Mouse (Mus musculus) midbrain, embryonic 12.5 days (tissue): ENCODE data around the gene Fam222b. TPM values are rescaled to one million over a fixed set of nuclear protein-coding genes. Genes with fewer than 3 reads are reported as not detected.

Experiments
- ATAC-seq: fragments of 200-750 bp; cut with Nextera tagmentation; 2 replicates; pipeline ENCODE4 v1.8.0; 2017; ENCODE audit warnings: low read depth, moderate TSS enrichment, moderate library complexity; ENCODE audit not compliant: low FRiP score
- H3K27ac ChIP-seq: fragments of 300-500 bp; sonication (generic); replicated peaks from 2 replicates; pipeline ENCODE4 v1.5.1; 2016; ENCODE audit warnings: mild to moderate bottlenecking
- H3K27me3 ChIP-seq: fragments of 300-500 bp; sonication (generic); 2 replicates; pipeline ENCODE4 v1.6.1; 2016; ENCODE audit warnings: mild to moderate bottlenecking
- H3K36me3 ChIP-seq: fragments of 300-500 bp; sonication (generic); 2 replicates; pipeline ENCODE4 v1.6.1; 2016
- H3K4me1 ChIP-seq: fragments of 300-500 bp; sonication (generic); 2 replicates; pipeline ENCODE4 v1.6.1; 2016
- H3K4me2 ChIP-seq: fragments of 300-500 bp; sonication (generic); replicated peaks from 2 replicates; pipeline ENCODE4 v1.6.1; 2016; ENCODE audit warnings: mild to moderate bottlenecking, moderate library complexity
- H3K4me3 ChIP-seq: fragments of 300-500 bp; sonication (generic); 2 replicates; pipeline ENCODE4 v1.5.1; 2016; ENCODE audit warnings: mild to moderate bottlenecking
- H3K9ac ChIP-seq: fragments of 300-500 bp; sonication (generic); replicated peaks from 2 replicates; pipeline ENCODE4 v1.6.1; 2016; ENCODE audit warnings: mild to moderate bottlenecking, moderate library complexity
- H3K9me3 ChIP-seq: fragments of 300-500 bp; sonication (generic); 2 replicates; pipeline ENCODE4 v1.6.1; 2016; ENCODE audit warnings: mild to moderate bottlenecking
- WGBS: fragments of 180-500 bp; shearing (Covaris S2); methylation state at CpG from one replicate; pipeline ENCODE4 v1.1.7; 2016; 5-methylcytosine and 5-hydroxymethylcytosine counted together
- polyA plus RNA-seq: library from polyadenylated mRNA; unstranded; fragments of >200 nt; fragmentation: Nextera tagmentation; extraction: Ambion mirVana; gene quantifications from 2 replicates; pipeline ENCODE4 v1.2.1, GENCODE M21; 2016

The Fam222b gene
- polyA plus RNA-seq, 1 experiment from 2014 or later = 27.4 TPM

DNA sequence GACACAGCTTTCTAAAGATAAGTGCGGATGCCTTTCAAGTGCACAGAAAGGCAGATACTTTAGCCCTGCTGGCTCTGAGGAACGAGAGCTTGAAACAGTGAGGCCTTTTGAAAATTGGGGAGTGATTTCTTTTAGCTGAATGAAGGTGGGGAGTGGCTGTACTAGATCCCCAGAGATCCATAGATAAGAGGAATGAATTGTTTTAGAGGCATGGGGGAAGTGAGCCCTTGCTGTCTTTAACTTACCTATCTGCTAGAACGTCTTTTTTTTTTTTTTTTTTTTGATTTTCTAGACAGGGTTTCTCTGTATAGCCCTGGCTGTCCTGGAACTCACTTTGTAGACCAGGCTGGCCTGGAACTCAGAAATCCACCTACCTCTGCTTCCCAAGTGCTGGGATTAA lies 2.6 kb downstream of the Fam222b start:
- Histone ChIP-seq H3K27me3 (0 out of 2 replicates have a peak, but pooled peaks cover 3% of the 10 kb centered on the region), H3K4me1 (peaks cover 24% of the 10 kb centered on the region), H3K4me2 (peak overlapping the region; percentile 86), H3K9ac (peak overlapping the region; percentile 87; the same call in 1 of the 2 replicates), H3K36me3 (no peaks in the 10 kb centered on the region), H3K27ac (no peak overlapping the region), H3K4me3 (no peak overlapping the region), H3K9me3 (no peaks in the 10 kb centered on the region)
- WGBS = 63% methylated on average over 3 of the region's 3 CpGs
- no peak for ATAC-seq

DNA sequence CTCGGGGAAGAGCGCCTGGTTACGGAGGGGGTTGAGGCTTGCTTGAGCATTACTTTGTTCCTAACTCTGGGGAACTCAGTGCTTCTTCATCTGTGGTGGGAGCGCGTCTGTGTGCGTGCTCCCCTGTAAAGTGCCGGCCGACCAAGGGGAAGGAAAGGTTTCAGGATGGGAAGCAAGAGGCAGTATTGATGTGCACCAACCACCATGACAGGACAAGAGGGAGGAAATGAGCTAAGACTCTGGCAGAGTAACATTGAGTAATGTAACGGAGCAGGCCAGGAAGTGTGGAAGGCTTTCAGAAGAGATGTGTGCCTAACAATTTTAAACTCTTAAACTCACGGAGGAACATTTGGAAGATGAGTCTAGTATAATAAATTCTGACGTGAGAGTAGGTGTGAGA lies 6.3 kb downstream of the Fam222b start:
- Histone ChIP-seq H3K4me3 (no peak overlapping the region), H3K9me3 (no peaks in the 10 kb centered on the region), H3K36me3 (peaks cover 3% of the 10 kb centered on the region; the same call in 1 of the 2 replicates), H3K9ac (no peak overlapping the region), H3K27me3 (no peaks in the 10 kb centered on the region), H3K4me1 (peaks cover 17% of the 10 kb centered on the region), H3K27ac (no peak overlapping the region), H3K4me2 (no peak overlapping the region)
- 91% methylated on average over 11 of the region's 11 CpGs for WGBS
- ATAC-seq = no peak

DNA sequence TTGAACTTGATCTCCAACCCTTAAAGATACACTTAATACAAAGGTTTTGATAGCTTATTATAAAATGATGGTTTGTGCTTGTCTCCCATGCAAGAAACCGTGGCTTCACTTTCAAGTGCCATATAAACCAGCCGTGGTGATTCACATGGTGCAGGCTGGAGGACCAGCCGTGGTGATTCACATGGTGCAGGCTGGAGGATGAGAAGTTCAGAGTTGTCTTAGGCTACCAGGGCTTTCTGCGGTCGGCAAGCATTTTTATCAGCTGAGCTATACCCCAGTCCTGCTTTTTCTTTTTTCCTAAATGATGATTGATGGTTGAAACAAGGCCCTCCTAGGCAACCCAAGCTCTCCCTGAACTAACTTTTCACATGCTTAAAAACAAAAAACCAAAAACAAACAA lies 7.7 kb downstream of the Fam222b start:
- no peak overlapping the region for H3K9ac ChIP-seq
- WGBS = 90% methylated on average over 5 of the region's 5 CpGs
- H3K9me3 ChIP-seq = no peaks in the 10 kb centered on the region
- H3K27ac ChIP-seq = no peak overlapping the region
- H3K27me3 ChIP-seq = no peaks in the 10 kb centered on the region
- no peak overlapping the region for H3K4me2 ChIP-seq
- no peak for ATAC-seq
- H3K4me1 ChIP-seq = peaks cover 4% of the 10 kb centered on the region
- H3K4me3 ChIP-seq = no peak overlapping the region
- peaks cover 13% of the 10 kb centered on the region for H3K36me3 ChIP-seq

DNA sequence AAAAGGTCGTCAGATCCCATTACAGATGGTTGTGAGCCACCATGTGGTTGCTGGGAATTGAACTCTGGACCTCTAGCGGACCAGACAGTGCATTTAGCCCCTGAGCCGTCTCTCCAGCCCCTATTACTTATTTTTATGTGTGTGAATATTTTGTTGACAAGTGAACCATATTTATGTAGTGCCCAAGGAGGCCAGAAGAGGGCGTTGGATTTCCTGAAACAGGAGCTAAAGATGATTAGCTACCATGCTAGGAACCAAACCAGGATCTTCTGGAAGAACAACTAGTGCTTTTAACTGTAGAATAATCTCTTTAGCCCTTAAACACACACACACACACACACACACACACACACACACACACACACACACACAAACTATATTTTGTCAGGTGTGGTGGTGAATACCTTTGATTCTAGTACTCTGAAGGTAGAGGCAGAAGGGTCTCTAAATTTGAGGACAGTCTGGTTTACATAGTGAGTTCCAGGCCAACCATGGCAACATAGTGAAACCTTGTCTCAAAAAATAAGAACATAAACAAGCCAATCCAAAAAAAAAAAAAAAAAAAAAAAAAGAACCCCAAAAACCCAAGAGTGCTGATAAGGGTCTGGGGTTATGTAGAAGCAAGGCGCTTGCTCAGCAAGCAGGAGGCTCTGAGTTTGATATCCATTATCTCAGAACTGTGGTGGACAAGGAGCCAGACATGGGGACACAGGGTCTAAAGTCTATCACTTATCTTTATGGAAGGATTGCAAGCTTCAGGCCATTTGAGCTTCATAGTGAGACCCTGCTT lies 8.7 kb downstream of the Fam222b start:
- H3K4me1 ChIP-seq = no peaks in the 10 kb centered on the region
- H3K9me3 ChIP-seq = no peaks in the 10 kb centered on the region
- no peak for ATAC-seq
- H3K36me3 ChIP-seq = peaks cover 13% of the 10 kb centered on the region
- H3K4me3 ChIP-seq = no peak overlapping the region
- no peaks in the 10 kb centered on the region for H3K27me3 ChIP-seq
- no peak overlapping the region for H3K4me2 ChIP-seq
- 74% methylated on average over 5 of the region's 5 CpGs for WGBS
- no peak overlapping the region for H3K9ac ChIP-seq
- no peak overlapping the region for H3K27ac ChIP-seq

DNA sequence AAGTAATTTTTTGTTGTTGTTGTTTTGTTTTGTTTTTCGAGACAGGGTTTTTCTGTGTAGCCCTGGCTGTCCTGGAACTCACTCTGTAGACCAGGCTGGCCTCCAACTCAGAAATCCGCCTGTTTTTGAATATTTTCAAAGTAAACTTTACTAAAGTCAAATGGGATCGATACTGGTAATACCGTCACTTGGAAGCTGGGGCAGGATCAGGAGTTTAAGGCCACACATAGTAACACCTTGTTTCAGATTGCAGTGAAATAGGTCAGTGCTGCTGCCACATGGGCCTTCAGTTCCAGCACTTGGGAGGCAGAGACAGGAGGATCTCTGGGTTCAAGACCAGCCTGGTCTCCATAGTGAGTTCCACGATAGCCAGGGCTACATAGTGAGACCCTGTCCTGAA lies 10.0 kb downstream of the Fam222b start:
- peaks cover 13% of the 10 kb centered on the region for H3K36me3 ChIP-seq
- ATAC-seq = no peak
- H3K9me3 ChIP-seq = no peaks in the 10 kb centered on the region
- no peak overlapping the region for H3K9ac ChIP-seq
- WGBS = 96% methylated on average over 5 of the region's 5 CpGs
- H3K27ac ChIP-seq = no peak overlapping the region
- H3K4me1 ChIP-seq = no peaks in the 10 kb centered on the region
- no peaks in the 10 kb centered on the region for H3K27me3 ChIP-seq
- H3K4me3 ChIP-seq = no peak overlapping the region
- H3K4me2 ChIP-seq = no peak overlapping the region

DNA sequence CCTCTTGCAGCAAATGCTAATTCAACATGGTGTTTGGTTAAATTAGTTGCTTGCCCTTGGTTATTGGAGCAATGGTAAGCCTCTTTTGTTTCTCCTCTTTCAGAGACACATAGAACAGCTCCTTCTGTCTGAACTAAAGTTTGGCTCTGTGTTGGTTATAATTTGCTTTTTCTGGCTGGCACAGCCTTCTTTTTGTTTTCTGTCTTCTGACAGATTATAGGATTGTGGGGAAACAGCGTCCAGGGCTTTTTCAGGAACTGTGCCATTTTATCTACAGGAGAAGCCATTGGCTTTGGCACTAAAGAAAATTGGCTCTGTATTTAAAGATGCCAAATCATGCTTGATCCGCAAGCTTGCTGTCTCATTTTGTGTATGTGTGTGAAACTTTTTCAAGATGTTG lies 19.2 kb downstream of the Fam222b start:
- Histone ChIP-seq H3K9ac (no peak overlapping the region), H3K4me1 (peaks cover 30% of the 10 kb centered on the region), H3K4me3 (no peak overlapping the region), H3K27ac (no peak overlapping the region; the same call in 1 of the 2 replicates), H3K9me3 (no peaks in the 10 kb centered on the region), H3K27me3 (no peaks in the 10 kb centered on the region), H3K4me2 (no peak overlapping the region), H3K36me3 (no peaks in the 10 kb centered on the region)
- WGBS = 82% methylated on average over 2 of the region's 2 CpGs
- no peak for ATAC-seq

DNA sequence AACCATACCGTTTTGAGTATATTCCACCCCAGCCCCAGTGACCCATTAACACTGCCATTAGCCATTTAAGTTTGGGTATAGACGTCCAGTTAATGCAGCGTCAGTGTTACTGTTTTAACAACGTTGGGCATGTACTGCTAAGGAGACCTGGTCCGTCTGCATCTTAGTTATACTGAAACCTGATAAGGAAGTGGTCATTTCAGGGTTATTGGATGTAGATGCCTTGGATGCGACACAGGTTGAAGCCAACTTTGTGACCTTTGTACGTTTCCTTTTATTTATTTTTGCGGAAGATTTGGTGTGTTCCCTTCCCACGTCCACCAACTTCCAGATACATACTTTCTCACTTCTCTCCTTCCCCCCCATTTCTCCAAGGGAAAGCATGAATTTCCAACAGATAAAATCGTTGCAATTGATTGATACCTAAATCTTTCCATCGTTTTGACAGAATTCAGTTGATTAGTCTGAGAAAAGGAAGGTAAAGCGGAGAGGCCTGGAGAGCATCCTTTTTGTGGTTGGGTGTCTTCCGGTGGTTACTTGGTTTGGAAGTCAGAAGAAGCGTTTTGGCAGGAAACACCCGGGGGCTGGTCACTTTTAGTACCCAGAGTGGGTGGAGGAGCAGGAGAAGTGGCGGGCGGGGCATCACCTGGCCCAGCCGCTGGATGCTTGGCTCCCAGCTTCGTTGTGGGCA lies 20.4 kb downstream of the Fam222b start:
- ATAC-seq = no peak
- peak overlapping the region; percentile 86 for H3K27ac ChIP-seq
- WGBS = 12% methylated on average over 19 of the region's 19 CpGs
- H3K4me3 ChIP-seq = peak overlapping the region; percentile 65
- peaks cover 30% of the 10 kb centered on the region for H3K4me1 ChIP-seq
- H3K9me3 ChIP-seq = no peaks in the 10 kb centered on the region
- peak overlapping the region; percentile 81 for H3K9ac ChIP-seq
- no peaks in the 10 kb centered on the region for H3K36me3 ChIP-seq
- H3K4me2 ChIP-seq = peak overlapping the region; percentile 62
- H3K27me3 ChIP-seq = no peaks in the 10 kb centered on the region

GRCm38 (mm10) chr11:78115367-78116145 lies 21.1 kb downstream of the Fam222b start:
- Histone ChIP-seq H3K36me3 (no peaks in the 10 kb centered on the region), H3K9me3 (no peaks in the 10 kb centered on the region), H3K4me3 (peak overlapping the region; percentile 65), H3K27ac (peak overlapping the region; percentile 86), H3K27me3 (no peaks in the 10 kb centered on the region), H3K9ac (peak overlapping the region; percentile 81), H3K4me1 (peaks cover 35% of the 10 kb centered on the region), H3K4me2 (peak overlapping the region; percentile 62)
- ATAC-seq = peak; percentile 99
- 1% methylated on average over 28 of the region's 37 CpGs for WGBS

DNA sequence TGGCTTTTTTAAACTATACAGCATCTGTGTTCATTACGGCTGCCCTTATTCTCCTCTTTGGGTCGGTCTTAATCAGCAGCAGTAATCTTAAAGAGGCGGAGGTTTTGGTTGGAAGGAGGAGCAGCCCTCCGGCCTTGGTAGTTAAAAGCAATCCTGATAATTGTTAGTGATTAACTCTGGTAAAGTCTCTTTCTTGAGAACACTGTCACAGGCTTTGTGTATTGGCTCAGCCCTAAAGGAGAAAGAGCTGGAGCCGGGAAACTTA lies 21.6 kb downstream of the Fam222b start:
- Histone ChIP-seq H3K9ac (peak overlapping the region; percentile 81), H3K36me3 (no peaks in the 10 kb centered on the region), H3K4me1 (peaks cover 36% of the 10 kb centered on the region), H3K4me3 (peak overlapping the region; percentile 65), H3K27me3 (no peaks in the 10 kb centered on the region), H3K9me3 (no peaks in the 10 kb centered on the region), H3K27ac (peak overlapping the region; percentile 86), H3K4me2 (peak overlapping the region; percentile 62)
- no peak for ATAC-seq
- WGBS = 8% methylated on average over 5 of the region's 5 CpGs

DNA sequence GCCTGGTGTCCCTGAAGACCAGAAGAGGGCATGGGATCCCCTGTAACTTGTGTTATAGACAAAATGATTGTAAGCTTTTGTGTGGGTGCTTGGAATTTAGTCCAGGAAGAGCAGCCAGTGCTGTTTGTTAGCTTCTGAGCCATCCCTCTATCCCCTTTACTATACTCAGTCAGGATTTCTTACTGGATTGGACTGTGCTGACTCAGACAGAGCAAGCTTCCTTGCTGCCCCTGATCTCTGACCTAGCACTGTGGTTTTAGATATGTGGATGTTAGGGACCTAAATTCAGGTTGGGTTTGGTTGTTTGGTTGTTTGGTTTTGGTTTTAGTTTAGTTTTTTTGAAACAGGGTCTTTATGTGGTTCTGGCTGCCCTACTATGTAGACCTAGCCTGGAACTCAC lies 24.0 kb downstream of the Fam222b start:
- Histone ChIP-seq H3K27ac (no peak overlapping the region), H3K4me3 (no peak overlapping the region), H3K9me3 (no peaks in the 10 kb centered on the region), H3K36me3 (no peaks in the 10 kb centered on the region), H3K27me3 (no peaks in the 10 kb centered on the region), H3K9ac (no peak overlapping the region), H3K4me2 (no peak overlapping the region), H3K4me1 (peaks cover 32% of the 10 kb centered on the region)
- no peak for ATAC-seq

GRCm38 (mm10) chr11:78119898-78120297 lies 25.4 kb downstream of the Fam222b start:
- peaks cover 22% of the 10 kb centered on the region for H3K4me1 ChIP-seq
- no peak overlapping the region for H3K9ac ChIP-seq
- H3K27me3 ChIP-seq = no peaks in the 10 kb centered on the region
- no peaks in the 10 kb centered on the region for H3K9me3 ChIP-seq
- ATAC-seq = no peak
- no peak overlapping the region for H3K27ac ChIP-seq
- no peak overlapping the region for H3K4me3 ChIP-seq
- H3K4me2 ChIP-seq = no peak overlapping the region
- H3K36me3 ChIP-seq = no peaks in the 10 kb centered on the region
- WGBS = 84% methylated on average over 8 of the region's 8 CpGs

- peaks cover 25% of the 10 kb centered on the region for H3K4me1 ChIP-seq
- H3K27ac ChIP-seq = no peak overlapping the region
- H3K27me3 ChIP-seq = no peaks in the 10 kb centered on the region
- no peak for ATAC-seq
- no peak overlapping the region for H3K4me2 ChIP-seq
- no peak overlapping the region for H3K4me3 ChIP-seq
- no peaks in the 10 kb centered on the region for H3K9me3 ChIP-seq
- WGBS = 55% methylated on average over 5 of the region's 5 CpGs
- no peaks in the 10 kb centered on the region for H3K36me3 ChIP-seq
- no peak overlapping the region for H3K9ac ChIP-seq
These were observed 26.7 kb downstream of the Fam222b start for GRCm38 (mm10) chr11:78121176-78121575.
